Mouse (Mus musculus) kidney, embryonic 14.5 days (tissue): Measurements from ENCODE around the gene Hexb. TPM values are rescaled to one million over a fixed set of nuclear protein-coding genes. Genes with fewer than 3 reads are reported as not detected.
"Not testable (repeated sequence)": the region's sequence is repeated elsewhere in the genome, so short reads cannot be mapped to it uniquely, and the experiment has no call there.

Experiments
- ATAC-seq: fragments of 200-750 bp; cut with Nextera tagmentation; 2 replicates; pipeline ENCODE4 v1.8.0; 2017; ENCODE audit warnings: moderate number of reproducible peaks, mild to moderate bottlenecking, moderate TSS enrichment, moderate library complexity; ENCODE audit not compliant: low FRiP score, low TSS enrichment
- H3K27ac ChIP-seq: fragments of 300-500 bp; sonication (generic); 2 replicates; pipeline ENCODE4 v1.5.1; 2014; ENCODE audit warnings: low read depth, mild to moderate bottlenecking, low read length, moderate library complexity, mixed read lengths
- H3K27me3 ChIP-seq: fragments of 300-500 bp; sonication (generic); 2 replicates; pipeline ENCODE4 v1.6.1; 2014; ENCODE audit warnings: mild to moderate bottlenecking, low read length; ENCODE audit not compliant: control insufficient read depth, insufficient read depth
- H3K36me3 ChIP-seq: fragments of 300-500 bp; sonication (generic); 2 replicates; pipeline ENCODE4 v1.6.1; 2014; ENCODE audit warnings: low read length, mixed read lengths; ENCODE audit not compliant: control insufficient read depth, insufficient read depth
- H3K4me1 ChIP-seq: fragments of 300-500 bp; sonication (generic); 2 replicates; pipeline ENCODE4 v1.6.1; 2014; ENCODE audit warnings: low read length, mixed read lengths; ENCODE audit not compliant: control insufficient read depth, insufficient read depth
- H3K4me2 ChIP-seq: fragments of 300-500 bp; sonication (generic); replicated peaks from 2 replicates; pipeline ENCODE4 v1.6.1; 2014; ENCODE audit warnings: low read depth, mild to moderate bottlenecking, low read length
- H3K4me3 ChIP-seq: fragments of 300-500 bp; sonication (generic); 2 replicates; pipeline ENCODE4 v1.5.1; 2014; ENCODE audit warnings: mild to moderate bottlenecking, low read length
- H3K9ac ChIP-seq: fragments of 300-500 bp; sonication (generic); 2 replicates; pipeline ENCODE4 v1.6.1; 2014; ENCODE audit warnings: low read depth, mild to moderate bottlenecking, low read length, moderate library complexity
- H3K9me3 ChIP-seq: fragments of 300-500 bp; sonication (generic); 2 replicates; pipeline ENCODE4 v1.6.1; 2016; ENCODE audit warnings: low read length; ENCODE audit not compliant: control insufficient read depth
- WGBS: fragments of 180-500 bp; shearing (Covaris S2); extraction: QIAGEN DNeasy Blood & Tissue Kit; methylation state at CpG from one replicate; pipeline ENCODE4 v1.1.7; 2014; 5-methylcytosine and 5-hydroxymethylcytosine counted together
- polyA plus RNA-seq: library from polyadenylated mRNA; unstranded; fragments of >200 nt; fragmentation: Nextera tagmentation; extraction: Ambion mirVana; gene quantifications from 2 replicates; pipeline ENCODE4 v1.2.1, GENCODE M21; 2014

The Hexb gene
- polyA plus RNA-seq, 1 experiment from 2014 or later, result 31.3 TPM

- H3K9ac ChIP-seq, H3K27me3 ChIP-seq, H3K27ac ChIP-seq, H3K9me3 ChIP-seq, H3K4me3 ChIP-seq, H3K4me2 ChIP-seq, ATAC-seq, H3K4me1 ChIP-seq: not testable (repeated sequence)
- 90% methylated on average over 2 of the region's 4 CpGs for WGBS
- peaks cover 30% of the 10 kb centered on the region for H3K36me3 ChIP-seq
These were observed 68.5 kb downstream of the Hexb start for GRCm38 (mm10) chr13:97129654-97130053.

Other genes with a start within 250 kb of the Hexb start
- not detected in 2 replicates for gene 1700029F12Rik, start 164.0 kb downstream of the Hexb start, polyA plus RNA-seq
- gene Fam169a, start 131.1 kb downstream of the Hexb start, polyA plus RNA-seq, result 2.7 and 4.7 TPM in 2 replicates
- gene Gm6169, start 99.1 kb downstream of the Hexb start, polyA plus RNA-seq, result 3.6 and 3.8 TPM in 2 replicates
- gene Gfm2, start 60.4 kb downstream of the Hexb start, polyA plus RNA-seq, result 28.3 and 35.3 TPM in 2 replicates
- 77.1 and 100 TPM in 2 replicates for gene Nsa2, start 60.4 kb downstream of the Hexb start, polyA plus RNA-seq
- gene Enc1, start 42.7 kb upstream of the Hexb start, polyA plus RNA-seq, result 14.2 and 14.6 TPM in 2 replicates